Mouse (Mus musculus) Patski (cell line): ENCODE results near the gene Tmem14c. TPM values are rescaled to one million over a fixed set of nuclear protein-coding genes. Genes with fewer than 3 reads are reported as not detected.

Experiments
- ATAC-seq: fragments of 100-300 bp; one replicate; pipeline ENCODE4 v1.8.0; 2021
- CTCF ChIA-PET: fragments of 350-600 bp; sonication (Branson Sonifier 250); formaldehyde crosslinking; loops from one replicate; lab custom pipeline; 2022; ENCODE audit warnings: inconsistent platforms; lab: Charles Lee
- POLR2A ChIA-PET: fragments of 350-600 bp; sonication (Branson Sonifier 250); formaldehyde crosslinking; loops from one replicate; lab custom pipeline; 2022; ENCODE audit warnings: antibody characterized with exemption, inconsistent platforms; lab: Charles Lee
- DNase-seq: peaks from one replicate; pipeline ENCODE4 v3.0.0-alpha.2; 2011; ENCODE audit warnings: low read depth, low spot score
- H3K27me3 ChIP-seq: fragments of 371-371 bp; one replicate; pipeline ENCODE4 v1.5.1; 2021
- CTCF ChIP-seq: fragments of 100-300 bp; IDR thresholded peaks from one replicate; pipeline ENCODE4 v1.5.1; 2021
- in situ Hi-C: fragments of 300-500 bp; cut with MboI; formaldehyde crosslinking; loops from 3 replicates; pipeline ENCODE4 v1.11.1; 2018; ENCODE audit warnings: low pct_unique_long_range_greater_than_20kb, mixed read lengths
- polyA plus RNA-seq: library from polyadenylated mRNA; unstranded; gene quantifications from one replicate; pipeline ENCODE4 v1.2.3, GENCODE M21; 2021

Gene Tmem14c
- polyA plus RNA-seq, 1 experiment from 2014 or later = 129 TPM

GRCm38 (mm10) chr13:41030098-41030497, 14.0 kb downstream of the Tmem14c start:
- CTCF ChIA-PET = no interaction called here
- no peak for DNase-seq
- in situ Hi-C loops = no loop called here
- no peaks in the 10 kb centered on the region for H3K27me3 ChIP-seq
- POLR2A ChIA-PET = no interaction called here
- ATAC-seq = no peak
- TF ChIP-seq CTCF = no peak

GRCm38 (mm10) chr13:41042511-41042910, 26.4 kb downstream of the Tmem14c start:
- CTCF ChIA-PET = interaction anchor here (1.6 kb wide), 1 partner anchor 19 kb away, joined by 3 read pairs; no protein-coding TSS in a partner anchor
- POLR2A ChIA-PET = interaction anchor here (1.0 kb wide), 1 partner anchor 10 kb away, joined by 3 read pairs; no protein-coding TSS in a partner anchor
- H3K27me3 ChIP-seq = peaks cover 5% of the 10 kb centered on the region
- DNase-seq (no peak), ATAC-seq (no peak)
- in situ Hi-C loops = no loop called here
- TF ChIP-seq CTCF = no peak

- CTCF ChIA-PET = no interaction called here
- TF ChIP-seq CTCF = no peak
- DNase-seq (no peak), ATAC-seq (no peak)
- H3K27me3 ChIP-seq = peaks cover 6% of the 10 kb centered on the region
- in situ Hi-C loops = no loop called here
- POLR2A ChIA-PET = no interaction called here
These were observed 29.8 kb downstream of the Tmem14c start for GRCm38 (mm10) chr13:41045901-41046300.

GRCm38 (mm10) chr13:41047280-41047679, 31.2 kb downstream of the Tmem14c start:
- H3K27me3 ChIP-seq = peaks cover 15% of the 10 kb centered on the region
- ATAC-seq (no peak), DNase-seq (no peak)
- ChIA-PET CTCF (no interaction called here), POLR2A (interaction anchor here (1.0 kb wide), 1 partner anchor 30 kb away, joined by 4 read pairs; no protein-coding TSS in a partner anchor)
- in situ Hi-C loops = no loop called here
- TF ChIP-seq CTCF = peak; percentile 21

- peaks cover 42% of the 10 kb centered on the region for H3K27me3 ChIP-seq
- DNase-seq (no peak), ATAC-seq (no peak)
- ChIA-PET CTCF (no interaction called here), POLR2A (no interaction called here)
- TF ChIP-seq CTCF = no peak
- in situ Hi-C loops = no loop called here
These were observed 35.9 kb downstream of the Tmem14c start for GRCm38 (mm10) chr13:41051965-41052364.

GRCm38 (mm10) chr13:41067618-41068017, 51.5 kb downstream of the Tmem14c start:
- peaks cover 31% of the 10 kb centered on the region for H3K27me3 ChIP-seq
- DNase-seq (no peak), ATAC-seq (no peak)
- CTCF ChIA-PET = interaction anchor here (0.8 kb wide), 1 partner anchor 183 kb away, joined by 3 read pairs; no protein-coding TSS in a partner anchor
- no peak for TF ChIP-seq CTCF
- POLR2A ChIA-PET = no interaction called here
- in situ Hi-C loops = no loop called here

- no peak for DNase-seq
- no peak for ATAC-seq
- in situ Hi-C loops = no loop called here
- TF ChIP-seq CTCF = no peak
- POLR2A ChIA-PET = no interaction called here
- CTCF ChIA-PET = interaction anchor here (1.4 kb wide), 1 partner anchor 13 kb away, joined by 3 read pairs; no protein-coding TSS in a partner anchor
- peaks cover 36% of the 10 kb centered on the region for H3K27me3 ChIP-seq
These were observed 55.5 kb downstream of the Tmem14c start for GRCm38 (mm10) chr13:41071617-41072016.

Other genes with a start within 250 kb of the Tmem14c start
- 71.2 TPM for gene Gcnt2, start 156.5 kb upstream of the Tmem14c start, polyA plus RNA-seq
- 70.1 TPM for gene Pak1ip1, start 15.3 kb upstream of the Tmem14c start, polyA plus RNA-seq
- 0.05 TPM for gene Mak, start 63.4 kb downstream of the Tmem14c start, polyA plus RNA-seq
- gene Gcm2, start 94.7 kb downstream of the Tmem14c start, polyA plus RNA-seq = not detected
- not detected for gene Sycp2l, start 98.0 kb downstream of the Tmem14c start, polyA plus RNA-seq
- gene Elovl2, start 204.1 kb downstream of the Tmem14c start, polyA plus RNA-seq = not detected
- 10.8 TPM for gene Smim13, start 233.6 kb downstream of the Tmem14c start, polyA plus RNA-seq